Comparison of ENCODE assay signal across 8 mouse cellular contexts in genomic region chr6:134243119-134243518, GRCm38 (mm10).
DNase-seq lines count a peak whose midpoint lies in the region; ATAC-seq and TF ChIP-seq lines count a peak whose summit lies in the region.
"Had no signal": no experiment of that assay in that cellular context is flagged by ENCODE, and none has a peak within 500 bp of the region (broad histone marks: within the 10 kb centered on the region; RNA-seq: fewer than 3 reads in every experiment).

No protein-coding gene starts in this region.

- H3K9me3 ChIP-seq in neural tube, embryonic 15.5 days (replicated peaks): no peaks in the 10 kb centered on the region
- H3K9me3 ChIP-seq in heart, embryonic 13.5 days: 0 out of 2 replicates have a peak, but pooled peaks cover 4% of the 10 kb centered on the region
- no peaks in the 10 kb centered on the region for H3K9me3 ChIP-seq in stomach, postnatal 0 days (ENCODE audit: control insufficient read depth, low read length)

- H3K27ac ChIP-seq in neural tube, embryonic 15.5 days (replicated peaks): peak overlapping the region; percentile 45; the same call in 1 of the 2 replicates
- H3K27ac ChIP-seq in heart, embryonic 13.5 days (replicated peaks): peak overlapping the region; percentile 75
- H3K27ac ChIP-seq in stomach, postnatal 0 days (replicated peaks): peak overlapping the region; percentile 30; the same call in 1 of the 2 replicates
- H3K27ac ChIP-seq: limb, embryonic 12.5 days had no signal

- no peak for ATAC-seq in neural tube, embryonic 15.5 days (ENCODE audit: low FRiP score)
- no peak for ATAC-seq in heart, embryonic 13.5 days (ENCODE audit: extremely low read depth, insufficient number of reproducible peaks, low FRiP score, low TSS enrichment)
- ATAC-seq in stomach, postnatal 0 days (ENCODE audit: low FRiP score, low TSS enrichment): no peak
- no peak for ATAC-seq in monocyte, adult 5-6 weeks (replicated peaks; ENCODE audit: insufficient number of reproducible peaks, low FRiP score, low TSS enrichment, poor library complexity, severe bottlenecking)

- H3K36me3 ChIP-seq in neural tube, embryonic 15.5 days: no peaks in the 10 kb centered on the region
- peaks cover 37% of the 10 kb centered on the region for H3K36me3 ChIP-seq in heart, embryonic 13.5 days
- H3K36me3 ChIP-seq in stomach, postnatal 0 days (ENCODE audit: control insufficient read depth, insufficient read depth, low read length): no peaks in the 10 kb centered on the region

- TF ChIP-seq EP300 in stomach, postnatal 0 days (optimal IDR thresholded peaks at IDR 0.05): no peak

- no peak overlapping the region for H3K9ac ChIP-seq in neural tube, embryonic 15.5 days (replicated peaks)
- H3K9ac ChIP-seq in heart, embryonic 13.5 days: peak overlapping the region; percentile 33; the same call in 1 of the 2 replicates
- no peak overlapping the region for H3K9ac ChIP-seq in stomach, postnatal 0 days (ENCODE audit: low read length)
- H3K9ac ChIP-seq: limb, embryonic 12.5 days had no signal

- 70% methylated on average over 3 of the region's 3 CpGs for WGBS in neural tube, embryonic 15.5 days
- WGBS in heart, embryonic 13.5 days: 21% methylated on average over 3 of the region's 3 CpGs
- 53% methylated on average over 3 of the region's 3 CpGs for WGBS in stomach, postnatal 0 days

- no peak overlapping the region for H3K4me3 ChIP-seq in neural tube, embryonic 15.5 days (replicated peaks)
- H3K4me3 ChIP-seq in heart, embryonic 13.5 days: no peak overlapping the region
- H3K4me3 ChIP-seq in stomach, postnatal 0 days (ENCODE audit: low read depth, low read length): no peak overlapping the region
- H3K4me3 ChIP-seq: limb, embryonic 12.5 days had no signal

- H3K27me3 ChIP-seq in neural tube, embryonic 15.5 days (replicated peaks): no peaks in the 10 kb centered on the region
- no peaks in the 10 kb centered on the region for H3K27me3 ChIP-seq in heart, embryonic 13.5 days (replicated peaks)
- no peaks in the 10 kb centered on the region for H3K27me3 ChIP-seq in stomach, postnatal 0 days (ENCODE audit: control insufficient read depth, insufficient read depth, low read length)
- H3K27me3 ChIP-seq: limb, embryonic 12.5 days had no signal

- H3K4me2 ChIP-seq in neural tube, embryonic 15.5 days: no peak overlapping the region
- H3K4me2 ChIP-seq in heart, embryonic 13.5 days: peak overlapping the region; percentile 14; the same call in 1 of the 2 replicates
- no peak overlapping the region for H3K4me2 ChIP-seq in stomach, postnatal 0 days (replicated peaks; ENCODE audit: low read depth)
- H3K4me2 ChIP-seq: limb, embryonic 12.5 days had no signal

- DNase-seq in neural tube, embryonic 10.5 days (ENCODE audit: extremely low spot score, low spot score): no peak
- DNase-seq in kidney, postnatal 25 days: peak; percentile 41 to 74
- no peak for DNase-seq in stomach, postnatal 0 days (ENCODE audit: low spot score)
- DNase-seq in MN1 (ENCODE audit: low spot score): no peak

- no peaks in the 10 kb centered on the region for H3K4me1 ChIP-seq in neural tube, embryonic 15.5 days
- H3K4me1 ChIP-seq in heart, embryonic 13.5 days: peaks cover 56% of the 10 kb centered on the region
- H3K4me1 ChIP-seq in stomach, postnatal 0 days (replicated peaks; ENCODE audit: control insufficient read depth, insufficient read depth): no peaks in the 10 kb centered on the region

- TF ChIP-seq CTCF in stomach, postnatal 0 days (IDR thresholded peaks at IDR 0.05; ENCODE audit: low read depth): no peak

Comparison
In these comparisons a context has a peak if more than half of its experiments do, and no peak if none do; other contexts are left out.
1. DNase-seq: peak in kidney, postnatal 25 days (2 of 2); none in neural tube, embryonic 10.5 days (single experiment), stomach, postnatal 0 days (single experiment) and MN1 (single experiment).
2. Peak in every context shown above with its lines, with median percentiles within 50 percentile points of each other: H3K27ac ChIP-seq.